Mouse (Mus musculus): ENCODE data around the gene Six6. TPM values are rescaled to one million over a fixed set of nuclear protein-coding genes. Genes with fewer than 3 reads are reported as not detected.

Six6 gene
- polyA plus RNA-seq, 1 experiment = not detected

DNA sequence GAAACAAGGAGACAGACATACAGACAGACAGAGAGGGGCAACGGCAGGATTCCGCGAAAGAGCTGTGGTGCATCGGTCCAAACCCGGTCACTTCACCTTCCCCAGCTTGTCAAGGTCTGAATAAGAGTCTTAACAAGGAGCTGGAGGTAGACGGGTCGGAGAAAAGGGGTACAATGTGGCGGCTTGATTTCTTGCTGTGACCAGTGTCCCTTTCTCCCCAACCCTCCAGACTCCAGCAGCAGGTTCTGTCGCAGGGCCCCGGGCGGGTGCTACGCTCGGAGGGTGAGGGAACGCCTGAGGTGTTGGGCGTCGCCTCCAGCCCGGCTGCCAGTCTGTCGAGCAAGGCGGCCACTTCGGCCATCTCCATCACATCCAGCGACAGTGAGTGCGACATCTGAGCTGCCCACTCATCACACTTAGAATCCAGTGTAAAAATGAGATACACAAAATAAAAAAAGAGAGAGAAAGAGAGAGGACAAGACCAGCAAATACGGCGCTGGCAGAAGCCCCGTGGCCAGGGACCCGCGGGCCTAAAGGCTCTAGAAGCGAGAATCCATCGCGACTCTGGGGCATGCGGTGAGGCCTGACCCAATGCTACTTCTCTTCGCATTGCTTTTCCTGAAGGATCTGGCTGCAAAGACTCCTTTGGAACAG, 1.8 kb downstream of the Six6 start:
- H3K4me3 ChIP-seq (ENCODE audit: insufficient read depth, low read depth, low read length) = no peak overlapping the region
- H3K4me1 ChIP-seq (ENCODE audit: control insufficient read depth, insufficient read depth, low read length) = 0 out of 2 replicates have a peak, but pooled peaks cover 4% of the 10 kb centered on the region
- 3% methylated on average over 32 of the region's 32 CpGs for WGBS
- no peak overlapping the region for H3K27ac ChIP-seq (ENCODE audit: insufficient read depth, low read depth, low read length)
- TF ChIP-seq POLR2A (IDR thresholded peaks at IDR 0.05; ENCODE audit: insufficient read depth, low read depth, low read length) = no peak
- no peak for TF ChIP-seq CTCF (IDR thresholded peaks at IDR 0.05; ENCODE audit: insufficient read depth, low read depth, low read length)

DNA sequence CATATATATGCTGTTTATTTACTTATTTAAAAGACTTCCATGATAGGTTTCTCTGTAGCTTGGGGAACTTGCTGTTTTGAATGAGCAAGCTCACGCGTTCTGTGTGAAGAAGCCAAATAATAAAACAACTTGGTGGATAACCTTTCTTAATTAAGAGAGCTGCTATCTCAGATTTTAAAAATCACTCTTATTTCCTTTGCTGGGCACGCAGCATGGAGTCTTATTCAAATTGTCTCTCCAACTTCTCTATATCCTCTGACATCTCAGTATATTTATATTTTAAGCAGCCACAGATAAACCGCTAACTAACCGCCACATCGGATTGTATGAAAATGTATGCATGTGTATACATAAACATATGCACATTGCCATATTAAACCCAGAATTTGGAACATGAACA, 2.5 kb downstream of the Six6 start:
- Histone ChIP-seq H3K27ac (ENCODE audit: insufficient read depth, low read depth, low read length) (no peak overlapping the region), H3K4me1 (ENCODE audit: control insufficient read depth, insufficient read depth, low read length) (0 out of 2 replicates have a peak, but pooled peaks cover 4% of the 10 kb centered on the region), H3K4me3 (ENCODE audit: insufficient read depth, low read depth, low read length) (no peak overlapping the region)
- 30% methylated on average over 6 of the region's 6 CpGs for WGBS
- TF ChIP-seq CTCF (IDR thresholded peaks at IDR 0.05; ENCODE audit: insufficient read depth, low read depth, low read length) (no peak), POLR2A (IDR thresholded peaks at IDR 0.05; ENCODE audit: insufficient read depth, low read depth, low read length) (no peak)

DNA sequence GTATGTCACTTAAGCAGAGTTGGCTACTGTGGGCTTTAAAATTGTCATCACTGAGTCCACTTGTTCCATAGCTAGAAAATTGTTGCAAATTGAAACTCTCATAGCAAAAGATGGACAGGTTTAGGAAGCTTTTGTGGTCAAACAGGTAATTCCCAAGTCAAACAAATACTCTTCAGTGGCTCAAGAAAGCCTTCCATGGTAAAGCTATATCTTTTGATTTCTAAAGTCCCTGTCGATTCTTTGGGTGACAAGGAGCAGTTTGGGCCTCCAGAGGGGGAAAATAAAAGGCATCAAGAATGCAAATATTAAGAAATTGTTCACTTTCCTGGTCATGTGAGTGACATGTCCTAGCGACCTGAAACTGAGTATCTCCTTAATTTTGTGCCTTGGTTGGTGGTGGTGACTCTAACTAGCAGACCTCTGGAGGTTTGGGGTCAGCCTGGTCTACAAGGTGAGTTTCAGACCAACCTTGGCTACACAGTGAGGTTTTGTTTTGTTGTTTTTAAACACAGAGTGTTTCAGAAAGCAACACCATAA, 4.0 kb downstream of the Six6 start:
- Histone ChIP-seq H3K4me1 (ENCODE audit: control insufficient read depth, insufficient read depth, low read length) (0 out of 2 replicates have a peak, but pooled peaks cover 4% of the 10 kb centered on the region), H3K4me3 (ENCODE audit: insufficient read depth, low read depth, low read length) (no peak overlapping the region), H3K27ac (ENCODE audit: insufficient read depth, low read depth, low read length) (no peak overlapping the region)
- WGBS = 7% methylated on average over 2 of the region's 2 CpGs
- TF ChIP-seq POLR2A (IDR thresholded peaks at IDR 0.05; ENCODE audit: insufficient read depth, low read depth, low read length) (no peak), CTCF (IDR thresholded peaks at IDR 0.05; ENCODE audit: insufficient read depth, low read depth, low read length) (no peak)

DNA sequence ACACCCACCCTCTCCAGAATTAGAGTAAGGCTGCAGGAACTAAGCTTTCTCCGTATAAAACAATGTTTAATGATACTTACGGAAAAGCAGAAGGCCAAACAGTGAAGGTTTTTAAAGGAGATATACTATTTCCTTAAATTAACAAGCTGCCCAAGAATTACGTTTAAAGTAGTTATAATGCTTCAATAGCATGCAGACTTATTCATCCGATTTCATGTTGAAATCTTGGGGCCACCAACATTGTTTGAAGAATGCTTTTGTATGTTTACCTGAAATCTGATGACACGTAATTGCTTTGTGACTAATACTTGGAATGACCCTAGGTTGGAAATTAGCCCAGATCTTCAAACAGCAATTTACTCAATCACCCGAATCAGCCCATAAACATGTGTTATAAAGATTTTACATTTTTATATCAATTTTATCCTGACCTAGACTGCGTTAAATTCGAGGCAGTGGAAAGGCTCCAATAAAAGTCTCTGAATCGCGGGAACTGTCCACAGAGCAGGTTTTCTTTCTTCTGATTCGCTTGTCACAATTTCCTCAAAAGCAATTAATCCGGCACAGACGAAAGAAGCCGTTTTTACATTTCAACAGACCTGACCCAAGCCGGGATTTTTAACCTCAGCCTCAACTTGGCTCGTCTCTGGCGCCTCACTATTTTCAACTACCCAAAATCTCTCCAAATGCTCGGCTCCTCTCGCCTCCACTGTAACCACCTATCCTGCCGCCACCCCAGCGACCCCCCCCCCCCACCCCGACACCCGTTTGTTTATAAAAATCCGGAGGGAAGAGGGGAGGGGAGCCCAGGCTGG, 4.9 kb downstream of the Six6 start:
- TF ChIP-seq CTCF (IDR thresholded peaks at IDR 0.05; ENCODE audit: insufficient read depth, low read depth, low read length) (no peak), POLR2A (IDR thresholded peaks at IDR 0.05; ENCODE audit: insufficient read depth, low read depth, low read length) (no peak)
- Histone ChIP-seq H3K4me1 (ENCODE audit: control insufficient read depth, insufficient read depth, low read length) (0 out of 2 replicates have a peak, but pooled peaks cover 3% of the 10 kb centered on the region), H3K4me3 (ENCODE audit: insufficient read depth, low read depth, low read length) (no peak overlapping the region), H3K27ac (ENCODE audit: insufficient read depth, low read depth, low read length) (no peak overlapping the region)
- WGBS = 5% methylated on average over 24 of the region's 24 CpGs

DNA sequence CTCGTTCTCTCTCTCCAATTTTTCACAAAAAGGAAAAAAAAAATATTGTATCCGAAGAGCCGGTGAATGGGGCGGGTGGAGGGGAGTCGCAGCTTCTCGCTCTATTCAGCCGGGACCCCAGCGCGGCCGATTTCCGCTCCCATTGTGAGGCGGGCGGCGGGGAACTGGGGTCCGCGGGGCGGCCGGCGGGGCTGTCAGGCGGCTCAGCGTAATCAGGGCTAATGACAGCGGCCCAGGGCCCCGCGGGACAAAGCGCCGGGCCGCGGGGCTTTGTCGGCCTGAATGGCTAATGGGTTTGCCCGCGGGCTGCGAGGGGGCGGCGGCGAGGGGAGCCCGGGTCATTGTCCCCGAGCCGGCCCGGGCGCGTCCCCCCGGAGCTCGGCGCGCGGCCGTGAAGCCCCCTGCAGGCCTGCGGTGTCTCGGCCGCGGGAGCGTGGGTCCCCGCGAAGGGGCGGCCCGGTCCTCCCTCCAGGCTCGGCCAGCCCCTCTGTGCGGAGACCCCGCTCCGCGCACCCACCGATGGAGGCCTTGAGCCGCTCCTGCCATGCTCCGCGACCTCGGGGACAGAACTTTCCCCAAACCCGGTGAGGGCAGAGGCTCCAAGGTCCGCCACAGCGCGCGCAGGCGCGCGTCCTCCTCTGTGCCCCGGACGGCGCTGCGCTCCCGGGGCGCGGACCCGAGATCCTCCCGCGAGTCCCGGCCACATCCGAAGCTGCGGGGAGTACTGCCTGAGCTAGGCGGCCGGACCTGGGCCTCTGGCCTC, 5.8 kb downstream of the Six6 start:
- no peaks in the 10 kb centered on the region for H3K4me1 ChIP-seq (ENCODE audit: control insufficient read depth, insufficient read depth, low read length)
- TF ChIP-seq POLR2A (IDR thresholded peaks at IDR 0.05; ENCODE audit: insufficient read depth, low read depth, low read length) (no peak), CTCF (IDR thresholded peaks at IDR 0.05; ENCODE audit: insufficient read depth, low read depth, low read length) (no peak)
- H3K4me3 ChIP-seq (ENCODE audit: insufficient read depth, low read depth, low read length) = no peak overlapping the region
- 1% methylated on average over 88 of the region's 89 CpGs for WGBS
- H3K27ac ChIP-seq (ENCODE audit: insufficient read depth, low read depth, low read length) = no peak overlapping the region

DNA sequence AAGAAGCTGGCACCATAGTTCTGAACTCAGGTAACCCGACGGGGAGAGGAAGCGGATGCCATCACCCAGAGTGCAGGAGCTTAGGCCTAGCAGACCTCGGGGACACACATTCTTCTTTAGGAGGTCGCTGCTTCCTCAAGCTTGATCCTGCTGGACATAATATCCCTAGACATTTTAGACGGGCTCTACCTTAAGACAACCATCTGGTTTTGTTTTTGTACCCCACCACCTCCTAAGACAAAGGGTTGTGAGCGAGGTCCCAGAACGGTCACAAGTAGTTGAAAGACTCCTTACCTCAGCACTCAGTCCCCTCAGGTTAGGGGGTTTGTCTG, 6.3 kb downstream of the Six6 start:
- Histone ChIP-seq H3K4me3 (ENCODE audit: insufficient read depth, low read depth, low read length) (no peak overlapping the region), H3K4me1 (ENCODE audit: control insufficient read depth, insufficient read depth, low read length) (no peaks in the 10 kb centered on the region), H3K27ac (ENCODE audit: insufficient read depth, low read depth, low read length) (no peak overlapping the region)
- 9% methylated on average over 8 of the region's 8 CpGs for WGBS
- TF ChIP-seq CTCF (IDR thresholded peaks at IDR 0.05; ENCODE audit: insufficient read depth, low read depth, low read length) = no peak

DNA sequence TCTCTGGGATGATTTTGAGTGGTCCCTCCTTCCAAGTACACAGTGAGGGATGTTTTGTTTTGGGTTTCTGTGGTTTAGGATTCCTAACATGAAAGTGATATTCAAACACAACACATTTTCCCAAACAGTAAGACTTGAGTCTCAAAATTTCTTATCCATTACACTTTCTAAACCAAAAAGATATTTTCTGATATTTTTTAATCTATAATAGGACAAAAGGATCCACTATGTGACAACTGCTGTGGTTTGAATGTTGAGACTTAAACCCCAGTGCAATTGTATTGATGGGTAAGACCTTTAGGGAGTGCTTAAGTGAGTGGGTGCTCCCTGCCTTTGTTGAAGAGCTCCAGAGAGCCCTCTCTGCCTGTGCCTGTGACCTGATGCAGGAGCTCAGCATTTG, 7.1 kb downstream of the Six6 start:
- H3K4me1 ChIP-seq (ENCODE audit: control insufficient read depth, insufficient read depth, low read length) = no peaks in the 10 kb centered on the region
- H3K27ac ChIP-seq (ENCODE audit: insufficient read depth, low read depth, low read length) = no peak overlapping the region
- TF ChIP-seq POLR2A (IDR thresholded peaks at IDR 0.05; ENCODE audit: insufficient read depth, low read depth, low read length) = no peak
- H3K4me3 ChIP-seq (ENCODE audit: insufficient read depth, low read depth, low read length) = no peak overlapping the region

DNA sequence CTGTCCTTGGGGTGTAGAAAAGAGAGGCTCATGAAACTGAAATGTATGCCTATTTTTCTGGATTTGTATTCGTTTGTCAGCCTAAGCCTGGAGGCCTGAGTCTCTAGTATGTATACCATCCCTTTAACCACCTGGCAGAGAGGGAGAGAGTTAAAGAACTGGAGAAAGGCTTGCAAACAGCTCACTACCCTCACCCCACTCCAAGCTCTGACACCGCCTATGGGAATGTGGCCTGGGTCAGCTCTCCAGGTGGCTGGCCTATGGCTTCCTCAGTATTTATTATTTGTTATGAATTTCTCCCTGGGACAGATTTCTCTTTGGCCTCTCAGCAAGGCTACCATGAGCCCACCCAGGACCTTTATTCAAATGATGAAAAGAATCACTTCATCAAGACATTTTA, 7.6 kb downstream of the Six6 start:
- Histone ChIP-seq H3K27ac (ENCODE audit: insufficient read depth, low read depth, low read length) (no peak overlapping the region), H3K4me1 (ENCODE audit: control insufficient read depth, insufficient read depth, low read length) (no peaks in the 10 kb centered on the region), H3K4me3 (ENCODE audit: insufficient read depth, low read depth, low read length) (no peak overlapping the region)
- no peak for TF ChIP-seq POLR2A (IDR thresholded peaks at IDR 0.05; ENCODE audit: insufficient read depth, low read depth, low read length)
- no peak for TF ChIP-seq CTCF (IDR thresholded peaks at IDR 0.05; ENCODE audit: insufficient read depth, low read depth, low read length)
- WGBS = 40% methylated on average over 2 of the region's 2 CpGs

DNA sequence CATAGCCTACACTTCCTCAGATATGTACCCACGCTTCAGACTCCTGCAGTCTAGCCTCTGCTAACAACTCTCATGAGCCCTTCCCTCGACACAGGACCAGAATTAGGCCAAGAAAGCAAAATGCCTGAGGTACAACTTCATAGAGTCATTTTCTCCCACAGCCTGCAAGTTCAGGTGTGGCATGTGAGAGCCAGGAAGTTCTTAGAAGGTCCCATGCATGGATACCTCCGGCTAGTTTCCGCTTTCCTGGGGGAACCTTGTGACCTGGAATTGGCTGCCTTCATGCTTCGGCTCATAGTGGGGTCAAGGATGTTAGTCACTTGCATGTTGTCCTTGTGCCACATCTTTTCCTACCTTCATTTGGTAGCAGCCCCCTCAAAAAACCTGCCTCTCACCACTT, 13.4 kb downstream of the Six6 start:
- Histone ChIP-seq H3K4me1 (ENCODE audit: control insufficient read depth, insufficient read depth, low read length) (no peaks in the 10 kb centered on the region), H3K27ac (ENCODE audit: insufficient read depth, low read depth, low read length) (no peak overlapping the region), H3K4me3 (ENCODE audit: insufficient read depth, low read depth, low read length) (no peak overlapping the region)
- TF ChIP-seq POLR2A (IDR thresholded peaks at IDR 0.05; ENCODE audit: insufficient read depth, low read depth, low read length) (no peak), CTCF (IDR thresholded peaks at IDR 0.05; ENCODE audit: insufficient read depth, low read depth, low read length) (no peak)
- 89% methylated on average over 5 of the region's 5 CpGs for WGBS
